Mouse (Mus musculus) forebrain, postnatal 0 days (tissue): ENCODE measurements at regions not wholly inside any gene's neighbourhood (a gene's known extent, or its start where the extent isn't known, plus 50 kb on each side); places are given as distances from the start of the nearest gene placed in this dataset.
"Not testable (repeated sequence)": the region's sequence is repeated elsewhere in the genome, so short reads cannot be mapped to it uniquely, and the experiment has no call there.

Experiments
- ATAC-seq: fragments of 200-750 bp; cut with Nextera tagmentation; 2 replicates; pipeline ENCODE4 v1.8.0; 2017; ENCODE audit warnings: mild to moderate bottlenecking, moderate library complexity
- DNase-seq: peaks from one replicate; pipeline ENCODE4 v3.0.0-alpha.2; 2015
- H3K27ac ChIP-seq: fragments of 300-500 bp; sonication (generic); 2 replicates; pipeline ENCODE4 v1.5.1; 2014; ENCODE audit warnings: low read depth, mild to moderate bottlenecking, antibody characterized with exemption, low read length, moderate library complexity, mixed read lengths
- H3K27me3 ChIP-seq: fragments of 300-500 bp; sonication (generic); 2 replicates; pipeline ENCODE4 v1.6.1; 2014; ENCODE audit warnings: mild to moderate bottlenecking, low read length, mixed read lengths; ENCODE audit not compliant: insufficient read depth
- H3K36me3 ChIP-seq: fragments of 300-500 bp; sonication (generic); 2 replicates; pipeline ENCODE4 v1.6.1; 2014; ENCODE audit warnings: mild to moderate bottlenecking, moderate library complexity; ENCODE audit not compliant: insufficient read depth
- H3K4me1 ChIP-seq: fragments of 300-500 bp; sonication (generic); 2 replicates; pipeline ENCODE4 v1.6.1; 2014; ENCODE audit warnings: antibody characterized with exemption; ENCODE audit not compliant: insufficient read depth
- H3K4me2 ChIP-seq: fragments of 300-500 bp; sonication (generic); 2 replicates; pipeline ENCODE4 v1.6.1; 2014; ENCODE audit warnings: low read depth, mild to moderate bottlenecking, moderate library complexity
- H3K4me3 ChIP-seq: fragments of 300-500 bp; sonication (generic); 2 replicates; pipeline ENCODE4 v1.5.1; 2014; ENCODE audit warnings: low read depth, low read length, mixed read lengths
- H3K9ac ChIP-seq: fragments of 300-500 bp; sonication (generic); 2 replicates; pipeline ENCODE4 v1.6.1; 2014; ENCODE audit warnings: mild to moderate bottlenecking
- H3K9me3 ChIP-seq: fragments of 300-500 bp; sonication (generic); 2 replicates; pipeline ENCODE4 v1.6.1; 2016; ENCODE audit warnings: low read length
- CTCF ChIP-seq: sonication (generic); IDR thresholded peaks from 2 replicates; pipeline ENCODE4 v1.5.1; 2016; ENCODE audit warnings: antibody characterized with exemption, control low read depth, low read depth
- WGBS: fragments of 180-500 bp; shearing (Covaris S2); extraction: QIAGEN DNeasy Blood & Tissue Kit; methylation state at CpG from one replicate; pipeline ENCODE4 v1.1.7; 2014; 5-methylcytosine and 5-hydroxymethylcytosine counted together

DNA sequence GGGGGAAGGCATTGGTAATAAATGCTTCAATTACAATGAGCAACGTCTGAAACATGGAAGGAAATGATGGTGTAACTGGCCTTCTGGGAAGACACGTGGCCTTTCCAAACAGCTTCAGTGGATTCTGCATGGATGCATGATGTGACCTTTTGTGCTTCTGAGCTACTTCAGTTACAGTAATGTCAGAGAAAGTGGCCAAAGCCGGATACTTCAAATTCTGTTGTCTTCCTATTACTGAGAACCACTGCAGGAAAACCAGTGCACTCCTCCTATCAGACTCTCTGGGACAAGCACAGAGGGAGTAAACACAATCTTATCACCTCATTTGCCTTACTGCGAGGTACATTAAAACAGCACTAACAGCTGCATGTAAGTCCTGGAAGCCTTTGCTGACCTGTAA, 113.0 kb upstream of the Cnksr3 start:
- TF ChIP-seq CTCF = no peak
- Histone ChIP-seq H3K27ac (no peak overlapping the region), H3K4me2 (no peak overlapping the region), H3K4me3 (no peak overlapping the region), H3K9me3 (no peaks in the 10 kb centered on the region), H3K4me1 (no peaks in the 10 kb centered on the region), H3K27me3 (no peaks in the 10 kb centered on the region), H3K36me3 (no peaks in the 10 kb centered on the region), H3K9ac (no peak overlapping the region)
- WGBS = 80% methylated on average over 4 of the region's 4 CpGs
- ATAC-seq = no peak
- DNase-seq = no peak

DNA sequence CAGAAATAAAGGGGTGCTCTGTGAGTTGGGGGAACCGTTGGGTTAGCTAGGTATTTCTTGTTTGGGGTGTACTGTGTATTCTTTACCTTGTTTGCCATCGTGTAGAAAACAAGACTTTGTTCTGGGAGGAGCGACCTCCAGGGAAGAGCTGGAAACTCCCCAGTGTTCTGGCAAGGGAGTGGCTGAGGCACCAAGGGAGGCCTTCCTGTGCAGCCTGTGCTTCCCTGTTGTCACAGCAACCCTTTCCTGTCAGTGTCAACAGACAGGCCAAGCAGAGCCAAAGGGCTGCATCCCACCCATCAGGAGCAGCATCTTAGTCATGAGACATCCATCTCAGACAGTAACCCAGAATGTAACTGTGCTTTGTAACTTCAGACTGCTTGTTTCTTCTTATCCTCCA, 111.2 kb upstream of the Cnksr3 start:
- Histone ChIP-seq H3K36me3 (no peaks in the 10 kb centered on the region), H3K27me3 (no peaks in the 10 kb centered on the region), H3K9me3 (no peaks in the 10 kb centered on the region), H3K9ac (no peak overlapping the region), H3K4me1 (no peaks in the 10 kb centered on the region), H3K27ac (no peak overlapping the region), H3K4me2 (no peak overlapping the region), H3K4me3 (no peak overlapping the region)
- no peak for TF ChIP-seq CTCF
- 45% methylated on average over 3 of the region's 3 CpGs for WGBS
- ATAC-seq (no peak), DNase-seq (no peak)

DNA sequence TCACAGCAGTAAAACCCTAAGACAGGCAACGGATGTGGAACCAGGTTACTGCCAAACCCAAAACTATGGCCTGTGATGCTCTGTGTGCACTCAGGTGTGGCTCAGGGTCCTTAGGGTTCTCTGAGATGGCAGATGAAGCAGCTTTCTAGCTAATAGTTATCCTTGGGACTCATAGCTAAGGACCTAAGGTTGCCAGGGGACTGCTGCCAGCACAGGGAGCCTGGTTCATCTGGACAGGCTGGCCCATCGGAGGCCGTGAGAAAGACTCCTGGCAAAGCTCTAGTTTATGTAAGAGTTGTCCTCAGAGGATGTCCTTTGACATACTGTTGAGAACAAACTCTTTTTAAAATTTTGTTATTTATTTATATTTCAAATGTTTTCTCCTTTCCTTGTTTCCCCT, 97.9 kb upstream of the Cnksr3 start:
- DNase-seq (no peak), ATAC-seq (no peak)
- Histone ChIP-seq H3K4me2 (no peak overlapping the region), H3K36me3 (no peaks in the 10 kb centered on the region), H3K27me3 (no peaks in the 10 kb centered on the region), H3K9me3 (no peaks in the 10 kb centered on the region), H3K4me1 (no peaks in the 10 kb centered on the region), H3K27ac (no peak overlapping the region), H3K9ac (no peak overlapping the region), H3K4me3 (no peak overlapping the region)
- TF ChIP-seq CTCF = no peak
- 92% methylated on average over 3 of the region's 3 CpGs for WGBS

DNA sequence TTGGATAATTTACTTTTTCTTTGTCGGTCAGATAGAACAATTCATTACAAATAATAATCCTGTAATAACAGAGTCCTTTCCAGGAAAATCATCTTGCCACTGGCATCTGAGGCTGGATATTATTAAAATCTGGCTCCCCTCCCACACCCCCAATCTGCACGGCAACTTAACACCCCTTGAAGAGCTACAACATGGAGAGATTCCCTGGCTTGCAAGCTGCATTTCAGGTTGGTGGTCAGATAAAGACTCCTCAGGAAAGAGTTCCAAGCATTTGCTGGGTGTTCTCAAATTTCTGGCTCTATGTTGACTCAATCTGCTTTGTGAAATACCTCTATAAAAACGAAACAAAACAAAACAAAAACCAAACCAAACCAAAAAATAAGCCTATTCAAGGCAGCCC, 93.8 kb upstream of the Cnksr3 start:
- not testable (repeated sequence) for H3K4me1 ChIP-seq, H3K9ac ChIP-seq, H3K4me2 ChIP-seq, H3K9me3 ChIP-seq, ATAC-seq, H3K36me3 ChIP-seq, H3K27me3 ChIP-seq, H3K4me3 ChIP-seq, H3K27ac ChIP-seq
- 35% methylated on average over 3 of the region's 3 CpGs for WGBS
- DNase-seq = peak; percentile 5

DNA sequence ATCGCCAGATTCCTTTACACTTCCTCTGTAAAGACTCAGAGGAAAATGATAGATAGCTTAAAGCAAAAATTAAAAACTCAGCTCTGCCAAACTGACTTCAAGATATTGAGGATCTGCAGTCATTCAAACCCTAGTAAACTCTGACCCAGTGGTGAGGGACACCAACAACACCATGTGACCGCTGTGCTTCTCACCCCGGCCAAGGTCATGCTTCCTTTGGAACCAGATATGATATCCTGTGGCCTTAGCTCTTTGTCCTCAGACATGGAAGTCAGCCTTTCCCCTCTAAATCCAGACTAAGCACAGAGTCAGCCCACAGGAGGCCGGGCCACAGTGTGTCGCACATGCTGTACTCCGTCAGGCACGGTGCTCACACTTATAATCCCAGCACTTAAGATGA, 86.3 kb upstream of the Cnksr3 start:
- no peaks in the 10 kb centered on the region for H3K4me1 ChIP-seq
- ATAC-seq (no peak), DNase-seq (no peak)
- WGBS = 94% methylated on average over 7 of the region's 7 CpGs
- H3K27ac ChIP-seq = no peak overlapping the region
- H3K27me3 ChIP-seq = no peaks in the 10 kb centered on the region
- no peak overlapping the region for H3K9ac ChIP-seq
- no peak overlapping the region for H3K4me3 ChIP-seq
- TF ChIP-seq CTCF = no peak
- no peaks in the 10 kb centered on the region for H3K9me3 ChIP-seq
- H3K36me3 ChIP-seq = no peaks in the 10 kb centered on the region
- no peak overlapping the region for H3K4me2 ChIP-seq

DNA sequence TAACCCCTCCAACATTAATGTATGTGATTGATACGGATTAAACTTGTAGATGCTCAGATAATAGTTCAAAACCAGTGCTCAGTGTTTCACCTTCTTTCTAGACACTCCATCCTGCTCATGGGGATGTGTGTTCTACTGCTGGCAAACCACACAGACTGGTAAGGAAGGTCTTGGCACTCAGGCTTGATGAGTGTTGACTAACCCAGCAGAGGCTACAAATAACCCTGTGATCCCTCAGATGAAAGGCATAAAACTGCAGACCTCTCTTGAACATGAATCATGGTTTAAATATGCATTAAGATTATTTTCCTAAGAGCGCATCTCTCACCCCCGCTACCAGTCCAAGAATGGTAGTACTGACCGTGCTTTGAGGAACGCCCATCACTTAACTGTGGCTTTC, 83.9 kb upstream of the Cnksr3 start:
- no peak overlapping the region for H3K4me2 ChIP-seq
- DNase-seq (no peak), ATAC-seq (no peak)
- H3K9me3 ChIP-seq = no peaks in the 10 kb centered on the region
- no peak overlapping the region for H3K27ac ChIP-seq
- 95% methylated on average over 5 of the region's 5 CpGs for WGBS
- no peak overlapping the region for H3K9ac ChIP-seq
- H3K36me3 ChIP-seq = no peaks in the 10 kb centered on the region
- no peak for TF ChIP-seq CTCF
- no peaks in the 10 kb centered on the region for H3K27me3 ChIP-seq
- H3K4me1 ChIP-seq = no peaks in the 10 kb centered on the region
- no peak overlapping the region for H3K4me3 ChIP-seq

DNA sequence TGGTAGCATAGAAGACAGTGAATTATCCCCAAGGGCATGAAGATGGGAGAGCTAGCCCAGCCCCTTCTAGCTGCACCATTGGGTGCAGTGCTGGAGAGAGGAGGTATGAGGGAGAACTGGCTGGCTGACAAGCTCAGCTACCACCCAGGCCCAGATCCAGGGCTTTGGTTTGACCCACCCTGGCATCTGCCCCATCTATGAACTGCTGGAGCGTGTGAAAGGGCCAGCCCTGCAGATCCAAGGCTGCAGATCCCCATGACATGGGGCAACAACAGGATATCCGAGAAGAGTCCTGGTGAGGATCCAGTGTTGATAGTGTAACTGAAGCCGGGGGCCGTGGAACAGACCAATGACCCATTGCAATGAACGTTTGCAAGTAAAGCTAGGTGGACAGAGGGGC, 81.2 kb upstream of the Cnksr3 start:
- ATAC-seq (no peak), DNase-seq (no peak)
- no peaks in the 10 kb centered on the region for H3K4me1 ChIP-seq
- no peak overlapping the region for H3K9ac ChIP-seq
- no peak overlapping the region for H3K4me3 ChIP-seq
- WGBS = 86% methylated on average over 5 of the region's 5 CpGs
- no peaks in the 10 kb centered on the region for H3K27me3 ChIP-seq
- H3K4me2 ChIP-seq = no peak overlapping the region
- no peak overlapping the region for H3K27ac ChIP-seq
- no peaks in the 10 kb centered on the region for H3K9me3 ChIP-seq
- no peak for TF ChIP-seq CTCF
- H3K36me3 ChIP-seq = no peaks in the 10 kb centered on the region

DNA sequence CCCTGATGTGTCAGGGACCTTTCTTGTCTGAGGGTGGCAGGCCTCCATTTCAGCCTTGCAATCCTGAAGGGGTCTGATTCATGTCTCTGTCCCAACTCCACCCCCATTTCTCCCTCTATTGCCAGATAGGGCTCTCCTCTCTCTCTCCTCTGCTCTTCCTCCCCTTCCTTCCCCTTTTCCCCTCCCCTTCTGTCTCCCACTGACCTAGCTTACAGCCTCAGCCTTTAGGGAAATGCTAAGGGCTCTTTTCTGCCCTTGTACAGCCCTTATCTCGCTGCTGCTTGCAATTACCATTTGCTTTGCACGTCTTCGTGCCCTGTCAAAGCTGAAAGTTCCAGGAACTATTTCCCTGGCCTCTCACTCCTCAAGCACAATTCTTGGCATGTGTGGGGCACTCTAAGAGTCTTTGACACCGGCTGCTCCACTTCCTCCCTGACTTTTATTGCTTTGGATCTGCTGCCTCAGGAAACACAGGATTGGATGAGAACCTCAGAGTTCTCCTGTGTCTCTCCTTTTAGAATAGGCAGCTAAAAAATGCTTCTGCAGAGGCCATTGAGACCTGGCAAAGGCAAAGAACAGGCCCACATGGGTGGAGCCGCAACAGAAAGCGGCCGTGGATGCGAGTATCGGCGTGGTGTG, 77.9 kb upstream of the Cnksr3 start:
- Histone ChIP-seq H3K4me2 (no peak overlapping the region), H3K36me3 (no peaks in the 10 kb centered on the region), H3K4me3 (no peak overlapping the region), H3K27me3 (no peaks in the 10 kb centered on the region), H3K9me3 (no peaks in the 10 kb centered on the region), H3K9ac (no peak overlapping the region), H3K4me1 (no peaks in the 10 kb centered on the region), H3K27ac (no peak overlapping the region)
- ATAC-seq (no peak), DNase-seq (no peak)
- no peak for TF ChIP-seq CTCF
- 78% methylated on average over 10 of the region's 10 CpGs for WGBS
